Mouse (Mus musculus): Measurements from ENCODE around the gene Ly6g6d. TPM values are rescaled to one million over a fixed set of nuclear protein-coding genes. Genes with fewer than 3 reads are reported as not detected.
A peak's percentile ranks its signal among the peaks of the same experiment; 100 is the strongest.

The Ly6g6d gene
- total and polyA plus RNA-seq, 3 experiments = 2.0 TPM; not detected in 2

DNA sequence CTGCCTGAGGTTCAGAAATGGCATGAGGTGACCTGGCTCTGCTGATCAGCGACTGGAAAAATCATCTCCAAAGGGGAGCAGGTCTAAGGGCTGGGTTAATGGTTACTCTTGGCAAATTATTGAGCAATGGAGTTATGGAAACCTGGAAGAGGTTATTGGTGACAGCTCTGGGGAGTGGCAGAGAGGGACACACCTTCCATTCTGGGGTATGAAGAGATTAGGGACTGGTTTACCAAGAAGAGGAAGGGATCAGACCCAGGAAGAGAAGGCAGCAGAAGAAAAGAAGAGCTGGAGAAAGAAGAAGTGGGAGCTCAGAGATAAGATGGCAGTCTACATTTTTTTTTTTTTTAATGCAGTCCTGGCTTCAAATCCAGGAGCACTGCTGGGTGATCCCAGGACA lies 30.2 kb downstream of the Ly6g6d start:
- Histone ChIP-seq H3K9me3 (replicated peaks) (no peaks in the 10 kb centered on the region), H3K4me1 (ENCODE audit: insufficient read depth, low read depth, low read length) (peaks cover 78% of the 10 kb centered on the region), H3K27me3 (ENCODE audit: insufficient read depth, low read length) (no peaks in the 10 kb centered on the region), H3K4me3 (ENCODE audit: low read depth, low read length) (peak overlapping the region; percentile 57; the same call in 1 of the 2 replicates), H3K36me3 (replicated peaks) (peaks cover 24% of the 10 kb centered on the region)
- DNase-seq (ENCODE audit: low spot score) (no peak), ATAC-seq (ENCODE audit: extremely low read depth, insufficient number of reproducible peaks, low FRiP score, poor library complexity, severe bottlenecking) (no peak)
- TF ChIP-seq GATA1 (IDR thresholded peaks at IDR 0.05; ENCODE audit: borderline replicate concordance, low read length) (no peak), POLR2AphosphoS5 (IDR thresholded peaks at IDR 0.05; ENCODE audit: insufficient replicate concordance, low read depth, low read length) (no peak), CTCF (IDR thresholded peaks at IDR 0.05; ENCODE audit: low read depth, low read length) (no peak), GATA2 (IDR thresholded peaks at IDR 0.05; ENCODE audit: borderline replicate concordance, low read depth, low read length) (no peak), TAL1 (conservative IDR thresholded peaks at IDR 0.05; ENCODE audit: low read depth, low read length) (no peak)

DNA sequence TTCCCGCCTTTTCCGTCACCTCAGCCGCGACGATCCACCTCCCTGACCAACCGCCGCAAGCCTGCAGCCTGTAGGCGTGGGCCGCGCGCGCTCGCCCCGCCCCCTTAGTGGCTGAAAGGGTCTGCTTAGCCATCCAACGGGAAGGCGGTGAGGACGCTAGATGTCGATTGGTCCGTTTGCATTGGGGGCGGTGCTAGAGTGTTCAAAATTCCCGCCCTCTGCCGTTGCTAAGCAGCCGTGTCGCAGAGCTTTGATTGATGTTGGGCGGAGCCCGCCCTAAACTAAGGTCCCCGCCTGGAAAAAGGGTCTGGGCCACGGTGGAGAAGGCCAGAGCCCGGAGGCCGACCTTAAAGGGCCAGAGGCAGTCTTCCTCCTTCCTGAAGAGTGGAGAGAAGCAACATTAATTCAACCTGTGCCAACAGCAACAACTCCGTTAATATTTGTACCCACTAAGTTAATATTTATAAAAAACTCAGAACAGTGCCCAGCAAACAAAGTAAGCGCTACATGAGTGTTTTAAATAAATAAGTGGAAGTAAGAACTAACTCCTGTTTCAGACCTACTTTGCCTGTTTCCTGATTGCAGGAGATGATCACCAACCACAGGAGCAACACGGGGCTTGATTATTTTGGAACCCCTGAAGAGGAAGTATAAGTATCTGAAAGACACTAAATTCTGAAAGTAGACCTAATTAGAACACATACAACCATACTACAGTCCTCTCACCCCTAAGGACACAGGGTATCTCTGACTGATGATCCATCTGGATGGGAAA lies 31.0 kb downstream of the Ly6g6d start, which contains the start of gene Msh5:
Gene Msh5, minus strand, starts transcription at position 65 of the 775 bp plus-strand sequence.
- TF ChIP-seq GATA2 (IDR thresholded peaks at IDR 0.05; ENCODE audit: borderline replicate concordance, low read depth, low read length) (no peak), POLR2AphosphoS5 (IDR thresholded peaks at IDR 0.05; ENCODE audit: insufficient replicate concordance, low read depth, low read length) (no peak), TAL1 (conservative IDR thresholded peaks at IDR 0.05; ENCODE audit: low read depth, low read length) (no peak), GATA1 (IDR thresholded peaks at IDR 0.05; ENCODE audit: borderline replicate concordance, low read length) (no peak), CTCF (IDR thresholded peaks at IDR 0.05; ENCODE audit: low read depth, low read length) (no peak)
- Histone ChIP-seq H3K27me3 (ENCODE audit: insufficient read depth, low read length) (no peaks in the 10 kb centered on the region), H3K36me3 (replicated peaks) (peaks cover 17% of the 10 kb centered on the region), H3K4me1 (ENCODE audit: insufficient read depth, low read depth, low read length) (peaks cover 77% of the 10 kb centered on the region), H3K9me3 (replicated peaks) (no peaks in the 10 kb centered on the region), H3K4me3 (ENCODE audit: low read depth, low read length) (peak within 1 kb of the TSS; percentile 75)
- ATAC-seq (ENCODE audit: extremely low read depth, insufficient number of reproducible peaks, low FRiP score, poor library complexity, severe bottlenecking) (peak; percentile 64), DNase-seq (ENCODE audit: low spot score) (peak; percentile 81)

DNA sequence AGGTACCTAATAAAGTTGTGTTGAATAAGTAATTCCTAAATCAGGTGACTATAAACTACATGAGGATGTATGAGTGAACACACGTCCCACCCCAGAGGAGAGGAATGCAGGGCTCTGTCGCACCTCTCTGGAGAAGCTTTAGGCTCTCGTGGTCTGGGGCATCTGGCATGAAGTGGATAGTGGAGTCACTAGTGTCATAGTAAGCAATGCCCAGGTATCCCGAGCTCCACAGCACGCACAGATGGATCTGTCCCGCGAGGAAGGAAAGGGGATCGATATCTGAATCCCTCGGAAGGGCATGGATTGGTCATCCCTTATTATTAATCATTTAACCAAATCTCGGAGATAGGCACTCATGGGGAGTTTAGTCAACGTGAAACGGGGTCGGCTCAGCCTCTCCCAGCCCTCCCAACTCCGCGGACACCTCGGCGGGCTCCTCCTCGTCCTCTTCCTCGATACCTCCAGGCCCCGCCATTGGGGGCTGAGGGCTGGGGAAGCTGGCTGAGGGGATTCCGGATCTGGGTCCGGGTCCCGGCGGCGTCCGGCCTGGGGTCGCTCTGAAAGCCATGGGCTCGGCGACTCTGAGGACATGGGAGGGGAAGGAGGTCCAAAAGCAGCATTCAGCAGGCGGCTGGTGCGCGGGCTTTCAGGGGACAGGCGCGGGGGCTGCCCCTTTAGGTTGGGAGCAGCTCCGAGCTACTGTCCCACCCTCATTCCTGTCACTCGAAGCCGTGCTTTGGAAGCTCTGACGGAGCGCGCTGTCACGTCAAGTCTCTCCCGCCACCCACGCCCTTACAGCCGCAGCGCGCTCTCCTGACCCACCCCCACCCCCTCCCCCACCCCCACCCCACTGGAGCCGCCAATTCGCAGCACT lies 31.8 kb downstream of the Ly6g6d start:
- TF ChIP-seq GATA1 (IDR thresholded peaks at IDR 0.05; ENCODE audit: borderline replicate concordance, low read length) = no peak
- no peak for TF ChIP-seq CTCF (IDR thresholded peaks at IDR 0.05; ENCODE audit: low read depth, low read length)
- TF ChIP-seq TAL1 (conservative IDR thresholded peaks at IDR 0.05; ENCODE audit: low read depth, low read length) = no peak
- no peak for TF ChIP-seq POLR2AphosphoS5 (IDR thresholded peaks at IDR 0.05; ENCODE audit: insufficient replicate concordance, low read depth, low read length)
- no peak for TF ChIP-seq GATA2 (IDR thresholded peaks at IDR 0.05; ENCODE audit: borderline replicate concordance, low read depth, low read length)
- DNase-seq (ENCODE audit: low spot score) = no peak
- H3K9me3 ChIP-seq (replicated peaks) = no peaks in the 10 kb centered on the region
- peaks cover 11% of the 10 kb centered on the region for H3K36me3 ChIP-seq (replicated peaks)
- no peaks in the 10 kb centered on the region for H3K27me3 ChIP-seq (ENCODE audit: insufficient read depth, low read length)
- no peak for ATAC-seq (ENCODE audit: extremely low read depth, insufficient number of reproducible peaks, low FRiP score, poor library complexity, severe bottlenecking)
- peaks cover 81% of the 10 kb centered on the region for H3K4me1 ChIP-seq (ENCODE audit: insufficient read depth, low read depth, low read length)
- H3K4me3 ChIP-seq (ENCODE audit: low read depth, low read length) = peak overlapping the region; percentile 75

DNA sequence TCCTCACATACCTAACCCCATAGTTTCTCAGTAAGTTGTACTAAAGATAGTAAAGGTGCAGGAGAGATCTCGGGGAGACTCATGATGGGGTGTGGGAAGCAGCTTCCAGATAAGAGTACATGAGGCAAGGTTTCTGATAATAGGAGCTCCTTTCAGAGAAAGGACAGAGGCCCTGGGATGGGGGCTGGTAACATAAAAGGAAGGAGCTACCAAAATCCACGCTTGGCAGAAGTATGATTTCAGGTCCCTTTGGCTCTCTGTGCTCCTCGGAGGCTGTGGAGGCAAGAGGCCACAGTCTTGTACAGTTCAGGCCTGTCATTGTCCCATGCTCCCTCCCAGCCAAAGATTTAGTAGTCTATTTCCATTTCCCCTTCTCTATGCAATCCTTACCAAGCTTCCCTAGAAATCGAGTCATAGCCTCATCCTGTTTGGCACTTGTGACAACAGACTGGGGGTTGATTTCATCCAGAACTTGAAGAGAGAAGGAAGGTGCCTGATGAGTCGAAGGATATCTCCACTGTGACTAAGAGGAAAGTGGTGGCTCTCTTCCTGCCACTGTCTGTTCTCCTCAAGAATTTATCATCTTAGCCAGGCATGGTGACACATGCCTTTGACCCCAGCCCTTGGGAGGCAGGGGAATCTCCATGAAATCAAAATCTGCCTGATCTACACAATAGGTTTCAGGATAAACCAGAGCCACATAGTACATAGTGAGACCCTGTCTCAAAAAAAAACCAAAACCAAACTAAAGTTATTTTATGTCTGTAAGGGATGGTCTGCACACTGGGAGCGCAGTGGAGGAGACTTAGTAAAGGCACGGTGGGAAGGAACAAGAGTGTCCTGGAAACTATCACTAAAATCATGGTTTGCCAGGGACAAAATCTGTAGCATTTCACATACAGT lies 32.7 kb downstream of the Ly6g6d start:
- DNase-seq (ENCODE audit: low spot score) = no peak
- Histone ChIP-seq H3K9me3 (replicated peaks) (no peaks in the 10 kb centered on the region), H3K27me3 (ENCODE audit: insufficient read depth, low read length) (no peaks in the 10 kb centered on the region), H3K4me1 (ENCODE audit: insufficient read depth, low read depth, low read length) (peaks cover 81% of the 10 kb centered on the region), H3K36me3 (replicated peaks) (peaks cover 11% of the 10 kb centered on the region), H3K4me3 (ENCODE audit: low read depth, low read length) (peak overlapping the region; percentile 75)
- peak; percentile 4; the same call in 1 of the 2 replicates for ATAC-seq (ENCODE audit: extremely low read depth, insufficient number of reproducible peaks, low FRiP score, poor library complexity, severe bottlenecking)
- TF ChIP-seq TAL1 (conservative IDR thresholded peaks at IDR 0.05; ENCODE audit: low read depth, low read length) = 0 out of 2 replicates have a peak, but pooled peaks have one; percentile 23
- no peak for TF ChIP-seq GATA2 (IDR thresholded peaks at IDR 0.05; ENCODE audit: borderline replicate concordance, low read depth, low read length)

DNA sequence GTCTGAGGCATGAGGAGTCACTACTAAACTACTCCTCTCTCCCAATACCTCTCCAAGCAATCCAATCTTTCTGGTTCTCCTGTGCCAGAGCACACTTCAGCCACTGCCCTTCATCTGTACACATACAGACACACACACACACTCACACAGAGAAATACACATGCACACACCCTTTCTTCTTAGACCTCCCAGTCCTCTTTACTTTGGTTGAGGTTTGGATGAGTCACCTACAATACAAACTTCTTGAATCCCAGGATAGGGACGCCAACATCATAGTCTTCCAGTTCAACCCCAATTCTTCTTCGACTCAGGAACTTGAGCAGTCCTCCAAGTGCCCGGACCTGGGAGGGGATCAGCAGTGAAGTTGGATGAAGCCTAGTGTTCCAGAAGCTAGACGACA lies 34.1 kb downstream of the Ly6g6d start:
- H3K9me3 ChIP-seq (replicated peaks) = no peaks in the 10 kb centered on the region
- peaks cover 70% of the 10 kb centered on the region for H3K4me1 ChIP-seq (ENCODE audit: insufficient read depth, low read depth, low read length)
- DNase-seq (ENCODE audit: low spot score) (no peak), ATAC-seq (ENCODE audit: extremely low read depth, insufficient number of reproducible peaks, low FRiP score, poor library complexity, severe bottlenecking) (no peak)
- TF ChIP-seq CTCF (IDR thresholded peaks at IDR 0.05; ENCODE audit: low read depth, low read length) (no peak), GATA1 (IDR thresholded peaks at IDR 0.05; ENCODE audit: borderline replicate concordance, low read length) (no peak), TAL1 (conservative IDR thresholded peaks at IDR 0.05; ENCODE audit: low read depth, low read length) (no peak), POLR2AphosphoS5 (IDR thresholded peaks at IDR 0.05; ENCODE audit: insufficient replicate concordance, low read depth, low read length) (no peak), GATA2 (IDR thresholded peaks at IDR 0.05; ENCODE audit: borderline replicate concordance, low read depth, low read length) (no peak)
- H3K36me3 ChIP-seq (replicated peaks) = peaks cover 15% of the 10 kb centered on the region
- H3K27me3 ChIP-seq (ENCODE audit: insufficient read depth, low read length) = no peaks in the 10 kb centered on the region
- peak overlapping the region; percentile 18; the same call in 1 of the 2 replicates for H3K4me3 ChIP-seq (ENCODE audit: low read depth, low read length)

Data from G1E (cell line).